Mouse (Mus musculus): Measurements from ENCODE around the gene Mybphl.

DNA sequence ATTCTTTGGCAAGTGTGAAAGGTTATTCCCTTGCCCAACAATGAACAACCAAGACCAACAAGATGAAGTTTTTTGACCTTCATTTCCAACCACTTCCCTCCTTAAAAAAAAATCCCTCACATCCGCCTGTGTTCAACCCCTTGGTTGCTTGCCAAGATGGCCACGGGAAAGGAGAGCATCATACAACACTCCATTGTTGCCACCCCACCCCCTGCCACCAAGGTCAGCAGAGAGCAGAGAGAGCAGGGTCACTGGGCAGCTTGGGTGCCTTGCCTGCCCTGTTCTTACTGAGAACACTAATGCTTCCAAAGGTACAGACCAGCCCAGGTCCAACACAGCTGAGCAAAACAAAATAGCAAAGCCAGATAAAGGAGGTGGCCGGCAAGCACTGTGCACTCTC is 7.6 kb downstream of the Mybphl start:
- TF ChIP-seq MAFK (IDR thresholded peaks at IDR 0.05; ENCODE audit: insufficient read depth, low read depth, low read length) (no peak), ZC3H11A (IDR thresholded peaks at IDR 0.05; ENCODE audit: borderline replicate concordance, low read depth, low read length) (no peak)
